Mouse (Mus musculus) limb, embryonic 14.5 days (tissue): ENCODE measurements at regions not wholly inside any gene's neighbourhood (a gene's known extent, or its start where the extent isn't known, plus 50 kb on each side); places are given as distances from the start of the nearest gene placed in this dataset.

ENCODE experiments used
- ATAC-seq: fragments of 200-750 bp; cut with Nextera tagmentation; 2 replicates; pipeline ENCODE4 v1.8.0; 2017; ENCODE audit warnings: low read depth, moderate number of reproducible peaks, moderate TSS enrichment; ENCODE audit not compliant: low FRiP score
- DNase-seq: peaks from one replicate; pipeline ENCODE4 v3.0.0-alpha.2; 2015; ENCODE audit warnings: low spot score
- H3K27ac ChIP-seq: fragments of 300-500 bp; sonication (generic); replicated peaks from 2 replicates; pipeline ENCODE4 v1.5.1; 2014; ENCODE audit warnings: low read depth, mild to moderate bottlenecking, low read length, moderate library complexity, mixed read lengths
- H3K27me3 ChIP-seq: fragments of 300-500 bp; sonication (generic); 2 replicates; pipeline ENCODE4 v1.6.1; 2014; ENCODE audit warnings: low read length, mixed read lengths; ENCODE audit not compliant: control insufficient read depth, insufficient read depth
- H3K36me3 ChIP-seq: fragments of 300-500 bp; sonication (generic); 2 replicates; pipeline ENCODE4 v1.6.1; 2014; ENCODE audit warnings: mild to moderate bottlenecking, low read length, moderate library complexity, mixed read lengths; ENCODE audit not compliant: control insufficient read depth, insufficient read depth
- H3K4me1 ChIP-seq: fragments of 300-500 bp; sonication (generic); 2 replicates; pipeline ENCODE4 v1.6.1; 2014; ENCODE audit warnings: antibody characterized with exemption, low read length, mixed read lengths; ENCODE audit not compliant: control insufficient read depth, insufficient read depth
- H3K4me2 ChIP-seq: fragments of 300-500 bp; sonication (generic); replicated peaks from 2 replicates; pipeline ENCODE4 v1.6.1; 2014; ENCODE audit warnings: low read depth, mild to moderate bottlenecking, low read length, moderate library complexity; ENCODE audit not compliant: severe bottlenecking
- H3K4me3 ChIP-seq: fragments of 300-500 bp; sonication (generic); replicated peaks from 2 replicates; pipeline ENCODE4 v1.5.1; 2014; ENCODE audit warnings: low read length
- H3K9ac ChIP-seq: fragments of 300-500 bp; sonication (generic); 2 replicates; pipeline ENCODE4 v1.6.1; 2014; ENCODE audit warnings: mild to moderate bottlenecking, low read depth, low read length, moderate library complexity; ENCODE audit not compliant: severe bottlenecking
- H3K9me3 ChIP-seq: fragments of 300-500 bp; sonication (generic); 2 replicates; pipeline ENCODE4 v1.6.1; 2016; ENCODE audit warnings: low read length; ENCODE audit not compliant: control insufficient read depth
- POLR2A ChIP-seq: fragments of 200-500 bp; IDR thresholded peaks from 2 replicates; pipeline ENCODE4 v1.8.0; 2012; ENCODE audit warnings: inconsistent platforms, mild to moderate bottlenecking, moderate library complexity, borderline replicate concordance; ENCODE audit not compliant: insufficient read depth, insufficient read length; ENCODE audit errors: extremely low read depth
- WGBS: fragments of 180-500 bp; shearing (Covaris S2); extraction: QIAGEN DNeasy Blood & Tissue Kit; methylation state at CpG from one replicate; pipeline ENCODE4 v1.1.7; 2014; 5-methylcytosine and 5-hydroxymethylcytosine counted together

GRCm38 (mm10) chr13:112207617-112208235 lies 80.5 kb upstream of the Ankrd55 start:
- DNase-seq: no peak
- Histone ChIP-seq H3K4me1 (no peaks in the 10 kb centered on the region), H3K9me3 (no peaks in the 10 kb centered on the region), H3K4me2 (no peak overlapping the region), H3K27ac (no peak overlapping the region; the same call in 1 of the 2 replicates), H3K36me3 (no peaks in the 10 kb centered on the region), H3K9ac (no peak overlapping the region), H3K4me3 (no peak overlapping the region), H3K27me3 (no peaks in the 10 kb centered on the region)
- no peak for TF ChIP-seq POLR2A
- 46% methylated on average over 12 of the region's 12 CpGs for WGBS
- ATAC-seq: no peak

GRCm38 (mm10) chr13:112211841-112212240 lies 76.4 kb upstream of the Ankrd55 start:
- DNase-seq: no peak
- Histone ChIP-seq H3K9ac (no peak overlapping the region), H3K36me3 (no peaks in the 10 kb centered on the region), H3K4me1 (no peaks in the 10 kb centered on the region), H3K27me3 (no peaks in the 10 kb centered on the region), H3K4me3 (no peak overlapping the region), H3K4me2 (no peak overlapping the region), H3K27ac (no peak overlapping the region), H3K9me3 (no peaks in the 10 kb centered on the region)
- 75% methylated on average over 9 of the region's 9 CpGs for WGBS
- no peak for TF ChIP-seq POLR2A
- no peak for ATAC-seq

GRCm38 (mm10) chr13:112212391-112212790 lies 75.9 kb upstream of the Ankrd55 start:
- H3K9me3 ChIP-seq: no peaks in the 10 kb centered on the region
- H3K27ac ChIP-seq: no peak overlapping the region
- H3K27me3 ChIP-seq: no peaks in the 10 kb centered on the region
- no peak for TF ChIP-seq POLR2A
- H3K36me3 ChIP-seq: no peaks in the 10 kb centered on the region
- H3K4me2 ChIP-seq: no peak overlapping the region
- DNase-seq (no peak), ATAC-seq (no peak)
- no peak overlapping the region for H3K9ac ChIP-seq
- 83% methylated on average over 12 of the region's 12 CpGs for WGBS
- no peaks in the 10 kb centered on the region for H3K4me1 ChIP-seq
- no peak overlapping the region for H3K4me3 ChIP-seq

GRCm38 (mm10) chr13:112213652-112214081 lies 74.6 kb upstream of the Ankrd55 start:
- Histone ChIP-seq H3K9me3 (no peaks in the 10 kb centered on the region), H3K27me3 (no peaks in the 10 kb centered on the region), H3K4me1 (no peaks in the 10 kb centered on the region), H3K4me2 (no peak overlapping the region), H3K4me3 (no peak overlapping the region), H3K36me3 (no peaks in the 10 kb centered on the region), H3K27ac (no peak overlapping the region), H3K9ac (no peak overlapping the region)
- 86% methylated on average over 17 of the region's 17 CpGs for WGBS
- TF ChIP-seq POLR2A: no peak
- DNase-seq (no peak), ATAC-seq (no peak)

- WGBS: 97% methylated on average over 14 of the region's 14 CpGs
- H3K36me3 ChIP-seq: no peaks in the 10 kb centered on the region
Observed at GRCm38 (mm10) chr13:112216084-112216483, 72.2 kb upstream of the Ankrd55 start.

More at GRCm38 (mm10) chr13:112216084-112216483, 72.2 kb upstream of the Ankrd55 start:
- Histone ChIP-seq H3K27ac (no peak overlapping the region), H3K4me1 (no peaks in the 10 kb centered on the region), H3K9me3 (no peaks in the 10 kb centered on the region), H3K9ac (no peak overlapping the region), H3K4me2 (no peak overlapping the region), H3K27me3 (no peaks in the 10 kb centered on the region), H3K4me3 (no peak overlapping the region)
- ATAC-seq (no peak), DNase-seq (no peak)
- TF ChIP-seq POLR2A: no peak
